Mouse (Mus musculus) mouse embryonic stem cell (cell line): ENCODE measurements around the gene Ccdc12.

Experiments
- in situ Hi-C, 2 experiments: fragments of 300-500 bp; cut with MboI; formaldehyde crosslinking; loops; 1 replicate in 1 of 2; 3 replicates in 1 of 2; pipeline ENCODE4 v1.14.3; 2019 to 2020; ENCODE audit warnings: low sequenced_read_pairs in 2 of 2, low pct_unique_long_range_greater_than_20kb in 1 of 2, mixed read lengths in 1 of 2; ENCODE audit not compliant: unreplicated experiment in 1 of 2

Ccdc12 gene

GRCm38 (mm10) chr9:110722060-110722459 is 65.8 kb downstream of the Ccdc12 start:
- in situ Hi-C loops: no loop called here

DNA sequence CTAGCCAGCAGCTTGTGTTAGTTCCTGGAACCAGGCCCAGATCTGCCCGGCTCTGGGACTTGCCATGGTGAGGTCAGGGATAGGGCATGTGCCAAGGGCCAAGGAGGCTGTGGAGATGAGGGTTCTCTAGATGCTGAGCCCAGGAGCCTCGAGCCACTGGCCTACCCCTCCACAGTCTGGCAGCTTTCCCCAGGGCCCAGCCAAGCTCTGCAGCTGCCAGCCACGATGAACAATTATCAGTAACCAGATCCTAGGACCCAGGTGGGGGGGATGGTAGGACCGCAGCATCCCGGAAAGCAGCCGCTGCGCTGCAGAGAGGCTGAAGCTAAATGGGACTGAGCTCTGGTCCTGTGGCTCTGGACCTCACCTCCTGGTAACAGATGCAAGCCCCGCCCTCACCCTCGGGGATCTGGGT is 69.4 kb downstream of the Ccdc12 start:
- in situ Hi-C loops: loop anchor here in 1 of 2 experiments (5.0 kb wide), 1 partner anchor 47 kb away; no protein-coding TSS in a partner anchor

DNA sequence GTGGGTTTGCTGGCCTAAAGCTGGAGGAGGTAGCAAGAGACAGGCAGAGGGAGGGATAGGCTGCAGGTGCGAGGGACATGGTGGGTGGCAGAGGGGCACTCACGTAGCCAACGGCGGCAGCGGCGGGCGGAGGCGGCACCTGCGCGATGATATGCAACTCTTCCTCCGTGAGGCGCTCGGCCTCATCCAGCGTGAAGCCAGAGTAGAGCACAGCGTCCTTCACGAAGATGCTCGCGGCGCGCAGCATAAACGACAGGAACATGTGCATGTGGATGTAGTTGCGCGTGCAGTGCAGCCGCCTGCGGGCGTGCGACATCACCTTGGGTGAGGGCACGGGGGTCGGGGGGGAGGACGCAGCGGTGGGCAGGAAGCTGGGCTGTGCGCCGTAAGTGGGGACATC is 70.6 kb downstream of the Ccdc12 start:
- in situ Hi-C loops: loop anchor here in 1 of 2 experiments (5.0 kb wide), 1 partner anchor 45 kb away; no protein-coding TSS in a partner anchor

GRCm38 (mm10) chr9:110729841-110730240 is 73.5 kb downstream of the Ccdc12 start:
- in situ Hi-C loops: loop anchor here in 1 of 2 experiments (5.0 kb wide), 1 partner anchor 42 kb away; no protein-coding TSS in a partner anchor

GRCm38 (mm10) chr9:110731859-110732258 is 75.6 kb downstream of the Ccdc12 start:
- in situ Hi-C loops: no loop called here

- in situ Hi-C loops: no loop called here
These were observed 76.3 kb downstream of the Ccdc12 start for GRCm38 (mm10) chr9:110732623-110733022.

DNA sequence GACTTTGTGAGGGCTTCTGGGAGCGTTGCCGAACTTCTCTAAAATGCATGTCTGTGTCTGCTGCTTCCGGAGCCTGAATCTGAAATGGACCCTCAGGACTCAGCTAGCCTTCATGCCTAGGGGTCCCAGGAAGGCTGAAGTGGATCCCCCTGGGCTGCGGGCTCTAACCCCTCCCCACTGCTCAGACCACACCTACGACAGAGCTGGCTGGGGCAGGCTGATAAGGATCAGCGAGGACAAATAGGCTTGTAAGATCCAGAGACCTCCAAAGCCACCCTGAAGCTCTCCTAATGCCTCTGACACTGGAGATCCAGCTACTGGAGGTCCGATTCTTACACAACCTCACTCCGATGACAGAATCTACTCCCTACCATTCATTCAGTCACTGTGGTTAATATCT is 76.8 kb downstream of the Ccdc12 start:
- in situ Hi-C loops: no loop called here

- in situ Hi-C loops: no loop called here
These were observed 77.9 kb downstream of the Ccdc12 start for GRCm38 (mm10) chr9:110734154-110734553.

GRCm38 (mm10) chr9:110736362-110736761 is 80.1 kb downstream of the Ccdc12 start:
- in situ Hi-C loops: no loop called here

DNA sequence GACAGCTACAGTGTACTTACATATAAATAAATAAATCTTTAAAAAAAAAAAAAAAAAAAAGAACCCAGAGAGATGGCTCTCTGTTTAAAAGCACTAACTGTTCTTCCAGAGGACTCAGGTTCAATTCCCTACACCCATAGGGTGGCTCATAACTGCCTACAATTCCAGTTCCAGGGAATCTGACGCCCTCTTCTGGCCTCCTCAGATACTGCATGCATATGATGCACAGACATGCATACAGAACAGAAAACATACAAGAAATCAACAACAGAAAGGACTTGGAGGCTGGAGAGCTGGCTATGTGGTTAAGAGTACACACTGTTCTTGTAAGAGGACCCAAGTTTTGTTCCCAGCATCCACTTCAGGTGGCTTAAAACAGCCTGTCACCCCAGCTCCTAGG is 81.8 kb downstream of the Ccdc12 start:
- in situ Hi-C loops: no loop called here

DNA sequence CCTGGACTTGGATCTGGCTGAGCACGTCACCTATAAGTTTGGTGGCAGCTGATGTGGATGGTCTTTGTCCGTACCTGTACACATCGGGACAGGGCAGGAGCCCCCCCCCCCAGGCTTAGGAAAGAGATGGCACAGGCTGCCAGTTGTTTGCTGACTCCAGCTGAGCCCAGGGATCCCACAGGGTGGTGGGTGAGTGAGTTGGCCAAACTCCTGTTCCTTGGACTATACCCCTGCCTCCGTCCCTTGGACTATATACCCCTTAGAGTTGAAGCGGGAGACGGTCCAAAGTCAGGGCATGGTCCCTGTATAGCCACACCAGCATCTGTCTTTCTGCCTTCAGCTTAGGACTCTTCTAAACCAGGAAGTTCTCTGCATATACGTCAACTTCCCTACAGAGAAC is 83.7 kb downstream of the Ccdc12 start:
- in situ Hi-C loops: no loop called here

DNA sequence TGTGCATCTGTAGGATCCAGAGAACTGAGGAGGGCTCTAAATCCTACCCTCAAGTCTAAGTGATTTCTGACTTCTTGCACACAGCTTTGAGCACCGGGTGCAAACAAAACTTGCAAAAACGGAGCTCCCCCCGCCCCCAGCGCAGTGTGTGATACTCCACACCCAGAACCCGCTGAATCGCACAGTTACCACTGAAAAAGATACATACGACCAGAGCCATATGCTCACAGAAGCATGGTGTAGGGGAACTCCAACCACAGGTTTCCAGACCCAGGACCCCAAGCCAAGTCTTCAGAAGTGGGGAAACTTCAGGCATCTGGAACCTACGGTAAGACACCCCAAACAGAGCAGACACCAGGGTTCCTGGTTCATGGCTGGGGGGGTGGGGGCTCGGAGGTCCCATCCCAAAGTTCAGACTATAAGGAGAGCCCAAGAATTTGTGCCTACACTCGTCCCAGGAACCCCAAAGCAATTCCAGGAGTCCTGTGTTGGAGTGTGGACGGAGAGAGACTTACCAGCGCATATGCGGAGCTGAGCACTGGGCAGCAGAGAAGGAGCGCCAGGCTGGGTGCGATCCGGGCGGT is 85.5 kb downstream of the Ccdc12 start, which contains the start of gene Myl3:
TSS of gene Myl3 (plus strand) at position 151 of the 584 bp plus-strand sequence.
- in situ Hi-C loops: no loop called here

DNA sequence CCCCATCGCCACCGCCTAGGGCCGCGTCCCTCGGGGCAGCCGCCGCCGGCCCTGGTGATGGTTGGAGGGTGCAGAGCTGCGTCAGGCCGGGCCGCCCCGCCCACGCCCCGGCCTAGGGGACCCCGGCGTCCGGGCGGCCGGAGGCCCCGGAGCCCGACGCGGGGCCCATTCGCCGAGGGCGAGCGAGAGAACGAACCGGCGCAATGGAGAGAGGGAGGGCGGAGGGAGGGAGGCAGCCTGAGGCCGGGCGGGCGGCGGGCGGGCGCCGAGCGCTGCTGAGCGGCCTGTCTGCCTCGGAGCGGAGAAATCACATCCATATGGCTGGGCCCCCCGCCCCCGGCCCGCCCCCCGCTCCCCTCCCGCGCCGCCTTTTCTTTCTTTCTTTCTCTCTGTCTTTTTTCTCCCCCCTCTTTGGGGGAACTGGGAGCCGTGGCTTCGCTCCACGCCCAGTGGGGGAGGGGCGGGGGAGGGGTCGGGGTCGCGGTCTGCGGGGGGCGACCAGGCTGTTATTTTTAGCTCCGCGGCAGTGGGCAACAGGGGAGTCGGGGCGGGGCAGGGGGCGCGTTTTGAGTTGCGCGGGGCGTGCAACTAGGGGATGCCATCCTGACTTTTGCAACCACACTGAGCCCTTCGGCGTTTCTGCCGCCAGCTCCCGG is 86.1 kb downstream of the Ccdc12 start:
- in situ Hi-C loops: no loop called here

- in situ Hi-C loops: no loop called here
These were observed 86.7 kb downstream of the Ccdc12 start for GRCm38 (mm10) chr9:110742951-110743455.

DNA sequence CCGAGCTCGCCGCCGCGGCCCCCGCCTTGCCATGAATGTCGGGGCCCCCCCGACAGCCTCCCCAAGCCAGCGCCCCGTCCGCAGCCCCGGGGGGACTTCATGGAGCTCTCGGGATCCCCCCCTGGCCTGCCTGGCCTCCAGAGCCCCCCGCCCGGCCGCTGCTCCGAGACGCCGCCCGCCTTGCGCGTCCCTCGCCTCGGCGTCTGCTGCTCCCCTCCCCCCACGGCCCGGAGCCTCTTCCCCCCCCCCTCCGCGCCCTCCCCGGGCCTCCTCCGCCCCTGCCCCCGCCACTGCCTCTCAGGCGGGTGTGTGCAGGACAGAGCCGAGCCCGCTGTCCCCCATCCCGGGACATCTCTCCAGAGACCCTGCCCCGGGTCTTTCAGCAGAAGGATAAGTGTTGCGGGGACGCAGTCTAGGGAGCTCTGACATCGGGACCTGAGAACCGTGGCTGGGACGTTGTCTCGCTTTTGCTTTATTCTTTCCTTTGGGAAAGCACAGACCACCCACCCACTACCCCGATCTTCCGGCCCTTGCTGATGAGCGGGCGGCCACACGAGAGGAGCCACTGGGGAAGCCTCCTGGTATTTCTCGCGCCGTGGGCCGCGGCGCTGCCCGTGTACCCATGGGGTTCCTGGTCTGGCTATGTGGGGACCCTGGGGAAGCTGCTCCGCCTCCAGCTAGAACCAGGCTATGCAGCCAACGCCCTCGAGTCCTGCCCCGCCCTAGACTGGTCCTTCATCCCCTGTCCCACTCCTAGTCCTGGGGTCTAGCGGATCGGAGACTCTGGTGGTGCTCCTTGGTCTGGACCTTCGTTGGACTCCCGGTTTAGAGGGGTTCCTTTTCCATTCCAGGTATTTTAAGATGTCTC is 87.4 kb downstream of the Ccdc12 start:
- in situ Hi-C loops: no loop called here

GRCm38 (mm10) chr9:110745752-110746151 is 89.4 kb downstream of the Ccdc12 start:
- in situ Hi-C loops: no loop called here

- in situ Hi-C loops: no loop called here
These were observed 89.9 kb downstream of the Ccdc12 start for GRCm38 (mm10) chr9:110746238-110746637.

DNA sequence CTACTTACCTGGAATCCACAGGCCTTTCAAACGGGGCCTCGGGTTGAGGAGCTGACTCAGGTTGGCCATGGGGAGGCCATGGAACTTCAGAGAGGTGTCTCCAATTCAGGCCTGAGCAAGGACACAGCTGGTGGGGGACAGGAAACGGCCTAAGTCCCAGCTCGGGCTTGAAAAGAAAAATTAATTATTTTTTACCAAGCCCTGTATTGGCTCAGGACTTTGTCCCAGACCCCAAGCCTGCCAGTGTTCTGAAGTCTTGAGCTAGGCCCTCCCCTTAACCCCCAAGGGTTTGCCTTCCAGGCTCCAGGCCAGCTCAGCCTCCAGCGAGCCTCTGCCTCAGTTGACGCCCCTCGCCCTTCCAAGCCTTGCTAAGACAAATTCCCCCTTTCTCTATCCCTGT is 90.7 kb downstream of the Ccdc12 start, which contains the start of gene Pth1r:
TSS of gene Pth1r (minus strand) at position 185 of the 400 bp plus-strand sequence.
- in situ Hi-C loops: no loop called here

DNA sequence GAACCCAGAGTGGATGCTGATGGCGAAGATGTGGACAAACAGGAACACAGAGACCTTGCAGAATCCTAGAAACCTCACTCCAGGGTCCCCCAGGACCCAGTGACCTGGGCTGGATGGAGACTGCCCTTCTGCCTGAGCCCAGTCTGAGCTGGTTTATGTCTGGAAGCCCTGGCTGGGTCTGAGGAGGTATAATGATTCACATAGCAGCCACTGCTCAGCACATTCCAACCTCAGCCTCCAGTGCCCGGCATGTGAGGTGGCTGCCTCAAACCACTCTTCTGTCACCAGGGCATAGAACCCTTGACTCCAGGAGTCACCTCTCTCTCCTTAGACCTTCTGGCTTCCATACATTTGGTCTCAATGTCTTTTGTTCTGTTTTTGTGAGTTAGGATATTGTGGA is 92.1 kb downstream of the Ccdc12 start:
- in situ Hi-C loops: no loop called here
